Mouse (Mus musculus): Measurements from ENCODE around the gene Gm20388. TPM values are rescaled to one million over a fixed set of nuclear protein-coding genes. Genes with fewer than 3 reads are reported as not detected.

Gm20388 gene
- total RNA-seq, 1 experiment = 27.0 TPM

- Histone ChIP-seq H3K9ac (ENCODE audit: insufficient read depth, low read depth, low read length, poor library complexity, severe bottlenecking) (no peak overlapping the region), H3K4me1 (ENCODE audit: control insufficient read depth in 2 of 2, insufficient read depth in 2 of 2, low read length in 2 of 2, poor library complexity in 1 of 2) (peaks cover 0 to 3% of the 10 kb centered on the region in 2 experiments; a peak in 1 of 4 replicates)
Observed at GRCm38 (mm10) chr8:120012491-120012890, 101.8 kb downstream of the Gm20388 start.

GRCm38 (mm10) chr8:120012927-120013326, 102.3 kb downstream of the Gm20388 start:
- DNase-seq (ENCODE audit: low read depth, low spot score) = peak; percentile 22
- in situ Hi-C loops (cut with MboI; ENCODE audit: low sequenced_read_pairs in 2 of 2, unreplicated experiment in 2 of 2) = no loop called here
- Histone ChIP-seq H3K9me3 (ENCODE audit: control insufficient read depth, insufficient read depth, low read depth, low read length) (no peaks in the 10 kb centered on the region), H3K27ac (ENCODE audit: insufficient read depth, low read depth, low read length, poor library complexity, severe bottlenecking) (no peak overlapping the region), H3K4me1 (ENCODE audit: control insufficient read depth in 2 of 2, insufficient read depth in 2 of 2, low read length in 2 of 2, poor library complexity in 1 of 2) (peaks cover 0 to 3% of the 10 kb centered on the region in 2 experiments; a peak in 1 of 4 replicates), H3K36me3 (ENCODE audit: control insufficient read depth, insufficient read depth, low read length, poor library complexity, severe bottlenecking) (no peaks in the 10 kb centered on the region), H3K4me3 (ENCODE audit: insufficient read depth in 1 of 2, low read depth in 1 of 2, low read length in 2 of 2, poor library complexity in 1 of 2, severe bottlenecking in 1 of 2) (no peak overlapping the region), H3K9ac (ENCODE audit: insufficient read depth, low read depth, low read length, poor library complexity, severe bottlenecking) (no peak overlapping the region)
- TF ChIP-seq MAFK (IDR thresholded peaks at IDR 0.05; ENCODE audit: insufficient read depth, low read depth, low read length) = no peak
- no peak for TF ChIP-seq ZC3H11A (IDR thresholded peaks at IDR 0.05; ENCODE audit: borderline replicate concordance, low read depth, low read length)
- TF ChIP-seq CHD2 (IDR thresholded peaks at IDR 0.05; ENCODE audit: low read depth, low read length) = no peak
- no peak for TF ChIP-seq HCFC1 (IDR thresholded peaks at IDR 0.05; ENCODE audit: borderline replicate concordance, insufficient read depth, low read length)
- TF ChIP-seq ZNF384 (IDR thresholded peaks at IDR 0.05; ENCODE audit: low read depth, low read length) = no peak

More at GRCm38 (mm10) chr8:120012491-120012890, 101.8 kb downstream of the Gm20388 start:
- in situ Hi-C loops (cut with MboI; ENCODE audit: low sequenced_read_pairs in 2 of 2, unreplicated experiment in 2 of 2) = no loop called here
- TF ChIP-seq HCFC1 (IDR thresholded peaks at IDR 0.05; ENCODE audit: borderline replicate concordance, insufficient read depth, low read length) = no peak
- H3K27ac ChIP-seq (ENCODE audit: insufficient read depth, low read depth, low read length, poor library complexity, severe bottlenecking) = no peak overlapping the region
- no peak for DNase-seq (ENCODE audit: low read depth, low spot score)
- H3K9me3 ChIP-seq (ENCODE audit: control insufficient read depth, insufficient read depth, low read depth, low read length) = no peaks in the 10 kb centered on the region
- no peaks in the 10 kb centered on the region for H3K36me3 ChIP-seq (ENCODE audit: control insufficient read depth, insufficient read depth, low read length, poor library complexity, severe bottlenecking)
- no peak overlapping the region for H3K4me3 ChIP-seq (ENCODE audit: insufficient read depth in 1 of 2, low read depth in 1 of 2, low read length in 2 of 2, poor library complexity in 1 of 2, severe bottlenecking in 1 of 2)

GRCm38 (mm10) chr8:120014267-120015023, 103.8 kb downstream of the Gm20388 start:
- TF ChIP-seq MAFK (IDR thresholded peaks at IDR 0.05; ENCODE audit: insufficient read depth, low read depth, low read length) (no peak), HCFC1 (IDR thresholded peaks at IDR 0.05; ENCODE audit: borderline replicate concordance, insufficient read depth, low read length) (no peak), ZNF384 (IDR thresholded peaks at IDR 0.05; ENCODE audit: low read depth, low read length) (no peak), CHD2 (IDR thresholded peaks at IDR 0.05; ENCODE audit: low read depth, low read length) (no peak)

GRCm38 (mm10) chr8:120015916-120016315, 105.3 kb downstream of the Gm20388 start:
- in situ Hi-C loops (cut with MboI; ENCODE audit: low sequenced_read_pairs in 2 of 2, unreplicated experiment in 2 of 2) = no loop called here
- H3K9ac ChIP-seq (ENCODE audit: insufficient read depth, low read depth, low read length, poor library complexity, severe bottlenecking) = no peak overlapping the region
- no peak for TF ChIP-seq MAFK (IDR thresholded peaks at IDR 0.05; ENCODE audit: insufficient read depth, low read depth, low read length)
- TF ChIP-seq ZC3H11A (IDR thresholded peaks at IDR 0.05; ENCODE audit: borderline replicate concordance, low read depth, low read length) = no peak
- TF ChIP-seq ZNF384 (IDR thresholded peaks at IDR 0.05; ENCODE audit: low read depth, low read length) = no peak
- no peak for TF ChIP-seq CHD2 (IDR thresholded peaks at IDR 0.05; ENCODE audit: low read depth, low read length)
- no peak for TF ChIP-seq HCFC1 (IDR thresholded peaks at IDR 0.05; ENCODE audit: borderline replicate concordance, insufficient read depth, low read length)
- no peaks in the 10 kb centered on the region for H3K36me3 ChIP-seq (ENCODE audit: control insufficient read depth, insufficient read depth, low read length, poor library complexity, severe bottlenecking)
- peaks cover 0 to 3% of the 10 kb centered on the region in 2 experiments; a peak in 1 of 4 replicates for H3K4me1 ChIP-seq (ENCODE audit: control insufficient read depth in 2 of 2, insufficient read depth in 2 of 2, low read length in 2 of 2, poor library complexity in 1 of 2)
- H3K9me3 ChIP-seq (ENCODE audit: control insufficient read depth, insufficient read depth, low read depth, low read length) = no peaks in the 10 kb centered on the region
- no peak overlapping the region for H3K4me3 ChIP-seq (ENCODE audit: insufficient read depth in 1 of 2, low read depth in 1 of 2, low read length in 2 of 2, poor library complexity in 1 of 2, severe bottlenecking in 1 of 2)
- H3K27ac ChIP-seq (ENCODE audit: insufficient read depth, low read depth, low read length, poor library complexity, severe bottlenecking) = no peak overlapping the region
- no peak for DNase-seq (ENCODE audit: low read depth, low spot score)

More at GRCm38 (mm10) chr8:120014267-120015023, 103.8 kb downstream of the Gm20388 start:
- Histone ChIP-seq H3K4me1 (ENCODE audit: control insufficient read depth in 2 of 2, insufficient read depth in 2 of 2, low read length in 2 of 2, poor library complexity in 1 of 2) (peaks cover 0 to 3% of the 10 kb centered on the region in 2 experiments; a peak in 1 of 4 replicates), H3K27ac (ENCODE audit: insufficient read depth, low read depth, low read length, poor library complexity, severe bottlenecking) (no peak overlapping the region), H3K9ac (ENCODE audit: insufficient read depth, low read depth, low read length, poor library complexity, severe bottlenecking) (no peak overlapping the region), H3K4me3 (ENCODE audit: insufficient read depth in 1 of 2, low read depth in 1 of 2, low read length in 2 of 2, poor library complexity in 1 of 2, severe bottlenecking in 1 of 2) (no peak overlapping the region), H3K9me3 (ENCODE audit: control insufficient read depth, insufficient read depth, low read depth, low read length) (no peaks in the 10 kb centered on the region), H3K36me3 (ENCODE audit: control insufficient read depth, insufficient read depth, low read length, poor library complexity, severe bottlenecking) (no peaks in the 10 kb centered on the region)
- in situ Hi-C loops (cut with MboI; ENCODE audit: low sequenced_read_pairs in 2 of 2, unreplicated experiment in 2 of 2) = no loop called here
- no peak for DNase-seq (ENCODE audit: low read depth, low spot score)
